12 mouse cellular contexts compared by ENCODE assay signal in genomic region chr1:157448164-157448804, GRCm38 (mm10). TPM values are rescaled to one million over a fixed set of nuclear protein-coding genes. Genes with fewer than 3 reads are reported as not detected.
DNase-seq lines count a peak whose midpoint lies in the region; ATAC-seq and TF ChIP-seq lines count a peak whose summit lies in the region.
"Had no signal": no experiment of that assay in that cellular context is flagged by ENCODE, and none has a peak within 500 bp of the region (broad histone marks: within the 10 kb centered on the region; RNA-seq: fewer than 3 reads in every experiment).

No protein-coding gene starts in this region.

- H3K4me1 ChIP-seq in midbrain, embryonic 12.5 days, result peaks cover 67% of the 10 kb centered on the region
- peaks cover 63% of the 10 kb centered on the region for H3K4me1 ChIP-seq in midbrain, embryonic 13.5 days (replicated peaks)
- H3K4me1 ChIP-seq in heart, embryonic 10.5 days, result peaks cover 66% of the 10 kb centered on the region
- peaks cover 3% of the 10 kb centered on the region; the same call in 1 of the 2 replicates for H3K4me1 ChIP-seq in stomach, postnatal 0 days (replicated peaks; ENCODE audit: control insufficient read depth, insufficient read depth)

- no peak overlapping the region for H3K4me2 ChIP-seq in midbrain, embryonic 12.5 days (replicated peaks)
- H3K4me2 ChIP-seq in midbrain, embryonic 13.5 days (replicated peaks), result no peak overlapping the region
- H3K4me2 ChIP-seq in stomach, postnatal 0 days (replicated peaks; ENCODE audit: low read depth), result no peak overlapping the region
- H3K4me2 ChIP-seq: embryonic facial prominence, embryonic 12.5 days; hindbrain, embryonic 12.5 days; liver, embryonic 15.5 days had no signal

- peaks cover 18% of the 10 kb centered on the region for H3K27me3 ChIP-seq in midbrain, embryonic 12.5 days
- H3K27me3 ChIP-seq in midbrain, embryonic 13.5 days, result peaks cover 15% of the 10 kb centered on the region
- no peaks in the 10 kb centered on the region for H3K27me3 ChIP-seq in heart, embryonic 10.5 days (ENCODE audit: insufficient read depth, poor library complexity, severe bottlenecking)
- H3K27me3 ChIP-seq in stomach, postnatal 0 days (ENCODE audit: control insufficient read depth, insufficient read depth, low read length), result no peaks in the 10 kb centered on the region

- no peak overlapping the region for H3K27ac ChIP-seq in midbrain, embryonic 12.5 days (replicated peaks)
- H3K27ac ChIP-seq in midbrain, embryonic 13.5 days, result no peak overlapping the region
- H3K27ac ChIP-seq in heart, embryonic 10.5 days, result peak overlapping the region; percentile 39
- no peak overlapping the region for H3K27ac ChIP-seq in stomach, postnatal 0 days (replicated peaks)
- H3K27ac ChIP-seq: embryonic facial prominence, embryonic 12.5 days; hindbrain, embryonic 12.5 days; liver, embryonic 15.5 days had no signal

- H3K9me3 ChIP-seq in midbrain, embryonic 12.5 days, result no peaks in the 10 kb centered on the region
- H3K9me3 ChIP-seq in midbrain, embryonic 13.5 days, result no peaks in the 10 kb centered on the region
- no peaks in the 10 kb centered on the region for H3K9me3 ChIP-seq in heart, embryonic 10.5 days
- no peaks in the 10 kb centered on the region for H3K9me3 ChIP-seq in stomach, postnatal 0 days (ENCODE audit: control insufficient read depth, low read length)
- H3K9me3 ChIP-seq: embryonic facial prominence, embryonic 12.5 days; hindbrain, embryonic 12.5 days; liver, embryonic 15.5 days had no signal

- no peak for TF ChIP-seq CTCF in stomach, postnatal 0 days (IDR thresholded peaks at IDR 0.05; ENCODE audit: low read depth)

- TF ChIP-seq EP300 in stomach, postnatal 0 days (optimal IDR thresholded peaks at IDR 0.05), result no peak

- no peaks in the 10 kb centered on the region for H3K36me3 ChIP-seq in midbrain, embryonic 12.5 days
- no peaks in the 10 kb centered on the region for H3K36me3 ChIP-seq in midbrain, embryonic 13.5 days
- H3K36me3 ChIP-seq in heart, embryonic 10.5 days, result no peaks in the 10 kb centered on the region
- H3K36me3 ChIP-seq in stomach, postnatal 0 days (ENCODE audit: control insufficient read depth, insufficient read depth, low read length), result no peaks in the 10 kb centered on the region
- H3K36me3 ChIP-seq: embryonic facial prominence, embryonic 12.5 days; hindbrain, embryonic 12.5 days; liver, embryonic 15.5 days had no signal

- 33% methylated on average over 7 of the region's 7 CpGs for WGBS in midbrain, embryonic 12.5 days
- 26% methylated on average over 7 of the region's 7 CpGs for WGBS in midbrain, embryonic 13.5 days
- 26% methylated on average over 7 of the region's 7 CpGs for WGBS in heart, embryonic 10.5 days
- 50% methylated on average over 7 of the region's 7 CpGs for WGBS in stomach, postnatal 0 days

- DNase-seq in heart, adult 18-20 months, result peak; percentile 45 to 71
- DNase-seq in heart, postnatal 4 days, result no peak
- DNase-seq in heart, embryonic 10.5 days (ENCODE audit: low spot score), result no peak
- no peak for DNase-seq in stomach, postnatal 0 days (ENCODE audit: low spot score)
- no peak for DNase-seq in right cerebral cortex, adult 2 months (ENCODE audit: low spot score in 2 of 2)

- H3K9ac ChIP-seq in midbrain, embryonic 12.5 days (replicated peaks), result no peak overlapping the region
- H3K9ac ChIP-seq in midbrain, embryonic 13.5 days (replicated peaks), result no peak overlapping the region
- no peak overlapping the region for H3K9ac ChIP-seq in stomach, postnatal 0 days (ENCODE audit: low read length)
- H3K9ac ChIP-seq: embryonic facial prominence, embryonic 12.5 days; hindbrain, embryonic 12.5 days; liver, embryonic 15.5 days had no signal

- peak; percentile 7; the same call in 1 of the 2 replicates for ATAC-seq in midbrain, embryonic 12.5 days (ENCODE audit: low FRiP score, low read depth)
- no peak for ATAC-seq in midbrain, embryonic 13.5 days
- ATAC-seq in megakaryocyte, adult 5-6 weeks (ENCODE audit: poor library complexity, severe bottlenecking), result peak; percentile 33; the same call in 1 of the 2 replicates
- no peak for ATAC-seq in stomach, postnatal 0 days (ENCODE audit: low FRiP score, low TSS enrichment)

- H3K4me3 ChIP-seq in midbrain, embryonic 12.5 days, result no peak overlapping the region
- no peak overlapping the region for H3K4me3 ChIP-seq in midbrain, embryonic 13.5 days (replicated peaks)
- no peak overlapping the region for H3K4me3 ChIP-seq in heart, embryonic 10.5 days
- no peak overlapping the region for H3K4me3 ChIP-seq in stomach, postnatal 0 days (ENCODE audit: low read depth, low read length)
- H3K4me3 ChIP-seq: embryonic facial prominence, embryonic 12.5 days; hindbrain, embryonic 12.5 days; liver, embryonic 15.5 days had no signal

RNA-seq across cellular contexts. Expression of gene Cryzl2, which starts 10.1 kb away (rescaled TPM):
- total RNA-seq in heart, adult 18-20 months (2021), result 10 to 100 TPM; 11.7 to 13.9 TPM
- total RNA-seq in heart, postnatal 4 days (2021), result 10 to 100 TPM; 20.1 to 22.8 TPM
- 7.5 and 8.2 TPM in 2 replicates for polyA plus RNA-seq in midbrain, embryonic 12.5 days (2016; fragmentation: Nextera tagmentation; extraction: Ambion mirVana)
- 6.0 and 7.4 TPM in 2 replicates for polyA plus RNA-seq in midbrain, embryonic 13.5 days (2015; fragmentation: Nextera tagmentation; extraction: Ambion mirVana)
- 15.1 and 31.1 TPM in 2 replicates for polyA plus RNA-seq in heart, embryonic 10.5 days (2016; fragmentation: Nextera tagmentation; extraction: Ambion mirVana)
- 6.0 and 8.4 TPM in 2 replicates for total RNA-seq in megakaryocyte, adult 5-6 weeks (2015)
- total RNA-seq in megakaryocyte, adult 5-6 weeks (2017), result 4.7 and 8.0 TPM in 2 replicates
- polyA plus RNA-seq in stomach, postnatal 0 days (2015; fragmentation: Nextera tagmentation; extraction: Ambion mirVana), result 14.8 and 16.4 TPM in 2 replicates

RNA-seq across cellular contexts. Expression of gene Rasal2, which starts 35.9 kb away (rescaled TPM):
- total RNA-seq in heart, adult 18-20 months (2021), result 10 to 100 TPM; 19.8 to 23.9 TPM
- 10 to 100 TPM; 32.6 to 35.7 TPM for total RNA-seq in heart, postnatal 4 days (2021)
- polyA plus RNA-seq in midbrain, embryonic 12.5 days (2016; fragmentation: Nextera tagmentation; extraction: Ambion mirVana), result 36.4 and 43.7 TPM in 2 replicates
- 49.2 and 50.4 TPM in 2 replicates for polyA plus RNA-seq in midbrain, embryonic 13.5 days (2015; fragmentation: Nextera tagmentation; extraction: Ambion mirVana)
- polyA plus RNA-seq in heart, embryonic 10.5 days (2016; fragmentation: Nextera tagmentation; extraction: Ambion mirVana), result 13.2 and 17.3 TPM in 2 replicates
- total RNA-seq in megakaryocyte, adult 5-6 weeks (2015), result 0.46 and 1.2 TPM in 2 replicates
- 0.73 and 0.98 TPM in 2 replicates for total RNA-seq in megakaryocyte, adult 5-6 weeks (2017)
- 8.6 and 9.0 TPM in 2 replicates for polyA plus RNA-seq in stomach, postnatal 0 days (2015; fragmentation: Nextera tagmentation; extraction: Ambion mirVana)

RNA-seq across cellular contexts. Expression of gene Sec16b, which starts 58.2 kb away (rescaled TPM):
- under 1 TPM; 0.45 to 0.62 TPM for total RNA-seq in heart, adult 18-20 months (2021)
- 1 to 10 TPM; 2.3 TPM for total RNA-seq in heart, postnatal 4 days (2021)
- polyA plus RNA-seq in midbrain, embryonic 12.5 days (2016; fragmentation: Nextera tagmentation; extraction: Ambion mirVana), result 0.45 and 0.73 TPM in 2 replicates
- polyA plus RNA-seq in midbrain, embryonic 13.5 days (2015; fragmentation: Nextera tagmentation; extraction: Ambion mirVana), result 0.26 and 0.32 TPM in 2 replicates
- 0.71 and 1.9 TPM in 2 replicates for polyA plus RNA-seq in heart, embryonic 10.5 days (2016; fragmentation: Nextera tagmentation; extraction: Ambion mirVana)
- 0.54 and 0.89 TPM in 2 replicates for total RNA-seq in megakaryocyte, adult 5-6 weeks (2015)
- total RNA-seq in megakaryocyte, adult 5-6 weeks (2017), result 0.26 and 0.41 TPM in 2 replicates
- 5.5 and 6.2 TPM in 2 replicates for polyA plus RNA-seq in stomach, postnatal 0 days (2015; fragmentation: Nextera tagmentation; extraction: Ambion mirVana)
- total RNA-seq: monocyte, adult 5-6 weeks had no signal

Comparison
In these comparisons a context has a peak if more than half of its experiments do, and no peak if none do; other contexts are left out.
1. DNase-seq: peak in heart, adult 18-20 months (2 of 2); none in heart, postnatal 4 days (single experiment), heart, embryonic 10.5 days (single experiment), stomach, postnatal 0 days (single experiment) and right cerebral cortex, adult 2 months (0 of 2).
2. ATAC-seq: peak in midbrain, embryonic 12.5 days (single experiment) and megakaryocyte, adult 5-6 weeks (single experiment); none in midbrain, embryonic 13.5 days (single experiment) and stomach, postnatal 0 days (single experiment).